Mouse (Mus musculus) testis, adult 2 months (tissue): ENCODE data around the gene Kifc1.
"Not testable (repeated sequence)": the region's sequence is repeated elsewhere in the genome, so short reads cannot be mapped to it uniquely, and the experiment has no call there.

Experiments
- CTCF ChIP-seq: fragments of 200-500 bp; IDR thresholded peaks from 2 replicates; pipeline ENCODE4 v1.5.1; 2012; ENCODE audit warnings: low read depth, mild to moderate bottlenecking, inconsistent platforms, low read length, moderate library complexity; ENCODE audit not compliant: control insufficient read depth, insufficient read depth, insufficient replicate concordance
- POLR2A ChIP-seq: fragments of 200-500 bp; IDR thresholded peaks from 2 replicates; pipeline ENCODE4 v1.6.1; 2012; ENCODE audit warnings: low read depth, mild to moderate bottlenecking, inconsistent platforms, low read length, moderate library complexity; ENCODE audit not compliant: control insufficient read depth

- TF ChIP-seq CTCF, POLR2A: not testable (repeated sequence)
Observed at GRCm38 (mm10) chr17:33887802-33888201, 2.7 kb downstream of the Kifc1 start.
